In genomic region chr4:109657021-109657850, GRCm38 (mm10) we compare ENCODE assay signal across 8 mouse cellular contexts. TPM values are rescaled to one million over a fixed set of nuclear protein-coding genes. Genes with fewer than 3 reads are reported as not detected.
DNase-seq lines count a peak whose midpoint lies in the region; ATAC-seq and TF ChIP-seq lines count a peak whose summit lies in the region.

No protein-coding gene starts in this region.

- no peaks in the 10 kb centered on the region for H3K36me3 ChIP-seq in forebrain, embryonic 14.5 days (ENCODE audit: control insufficient read depth, insufficient read depth, low read length)
- no peaks in the 10 kb centered on the region for H3K36me3 ChIP-seq in hindbrain, embryonic 13.5 days
- H3K36me3 ChIP-seq in testis, adult 2 months (ENCODE audit: control insufficient read depth, insufficient read depth, low read length): 0 out of 2 replicates have a peak, but pooled peaks cover 2% of the 10 kb centered on the region

- no peaks in the 10 kb centered on the region for H3K9me3 ChIP-seq in forebrain, embryonic 14.5 days (replicated peaks; ENCODE audit: control insufficient read depth, low read length)
- H3K9me3 ChIP-seq in hindbrain, embryonic 13.5 days: no peaks in the 10 kb centered on the region

- H3K9ac ChIP-seq in forebrain, embryonic 14.5 days (ENCODE audit: low read length): peak overlapping the region; percentile 46; the same call in 1 of the 2 replicates
- no peak overlapping the region for H3K9ac ChIP-seq in hindbrain, embryonic 13.5 days

- TF ChIP-seq CTCF in left cerebral cortex, adult 2 months (IDR thresholded peaks at IDR 0.05): no peak
- no peak for TF ChIP-seq CTCF in testis, adult 2 months (IDR thresholded peaks at IDR 0.05; ENCODE audit: control insufficient read depth, insufficient read depth, insufficient replicate concordance, low read depth, low read length)

- peak overlapping the region; percentile 55 for H3K4me3 ChIP-seq in left cerebral cortex, adult 2 months
- H3K4me3 ChIP-seq in forebrain, embryonic 14.5 days (ENCODE audit: low read depth, low read length): peak overlapping the region; percentile 25
- H3K4me3 ChIP-seq in hindbrain, embryonic 13.5 days: peak overlapping the region; percentile 27
- H3K4me3 ChIP-seq in testis, adult 2 months (ENCODE audit: control insufficient read depth, low read depth, low read length): peak overlapping the region; percentile 80

- WGBS in forebrain, embryonic 14.5 days: under 1% methylated on average over 49 of the region's 53 CpGs
- under 1% methylated on average over 52 of the region's 53 CpGs for WGBS in hindbrain, embryonic 13.5 days

- 0 out of 2 replicates have a peak overlapping the region, but pooled peaks have one; percentile 36 for H3K27ac ChIP-seq in left cerebral cortex, adult 2 months
- H3K27ac ChIP-seq in forebrain, embryonic 14.5 days (ENCODE audit: low read depth, low read length): no peak overlapping the region
- H3K27ac ChIP-seq in hindbrain, embryonic 13.5 days: no peak overlapping the region
- H3K27ac ChIP-seq in testis, adult 2 months (ENCODE audit: control insufficient read depth, insufficient read depth, low read depth, low read length): peak overlapping the region; percentile 27; the same call in 1 of the 2 replicates

- peaks cover 8% of the 10 kb centered on the region for H3K4me1 ChIP-seq in forebrain, embryonic 14.5 days (ENCODE audit: control insufficient read depth, insufficient read depth, low read length)
- peaks cover 12% of the 10 kb centered on the region for H3K4me1 ChIP-seq in hindbrain, embryonic 13.5 days (replicated peaks)
- H3K4me1 ChIP-seq in testis, adult 2 months (ENCODE audit: control insufficient read depth, insufficient read depth, low read length): peaks cover 10% of the 10 kb centered on the region

- DNase-seq in left cerebral cortex, adult 2 months (ENCODE audit: extremely low spot score in 1 of 2, low spot score in 2 of 2): peak in 1 of 2 experiments; percentile 22
- DNase-seq in left cerebral cortex, postnatal 14 days (ENCODE audit: low spot score in 2 of 2): no peak
- peak; percentile 31 for DNase-seq in cerebellum, adult 11 months
- no peak for DNase-seq in forebrain, embryonic 14.5 days (ENCODE audit: low spot score)
- peak; percentile 13 for DNase-seq in liver

- H3K27me3 ChIP-seq in forebrain, embryonic 14.5 days (replicated peaks; ENCODE audit: control insufficient read depth, insufficient read depth, low read length): peaks cover 65% of the 10 kb centered on the region
- H3K27me3 ChIP-seq in hindbrain, embryonic 13.5 days: peaks cover 80% of the 10 kb centered on the region
- no peaks in the 10 kb centered on the region for H3K27me3 ChIP-seq in testis, adult 2 months (ENCODE audit: control insufficient read depth, insufficient read depth, low read length)

- no peak for TF ChIP-seq POLR2A in testis, adult 2 months (IDR thresholded peaks at IDR 0.05; ENCODE audit: control insufficient read depth, low read depth, low read length)

- peak overlapping the region; percentile 59 for H3K4me2 ChIP-seq in forebrain, embryonic 14.5 days (ENCODE audit: low read length)
- peak overlapping the region; percentile 42 for H3K4me2 ChIP-seq in hindbrain, embryonic 13.5 days

- intact Hi-C loops in left cerebral cortex, adult 2 months (cut with DNase I): loop anchor here (2.0 kb wide), 1 partner anchor 324 kb away; no protein-coding TSS in a partner anchor
- intact Hi-C loops in left cerebral cortex, postnatal 14 days (cut with DNase I): loop anchor here (5.0 kb wide), 1 partner anchor 320 kb away; the partner anchor contains the start of gene Dmrta2

- ATAC-seq in forebrain, embryonic 14.5 days: peak; percentile 68
- peak; percentile 46; the same call in 1 of the 2 replicates for ATAC-seq in hindbrain, embryonic 13.5 days (ENCODE audit: low FRiP score)
- peak; percentile 43 for ATAC-seq in monocyte, adult 5-6 weeks (replicated peaks; ENCODE audit: insufficient number of reproducible peaks, low FRiP score, low TSS enrichment, poor library complexity, severe bottlenecking)

RNA-seq across cellular contexts. Expression of gene Cdkn2c, which starts 9.8 kb away (rescaled TPM):
- 1 to 10 TPM; 3.4 to 4.5 TPM for total RNA-seq in left cerebral cortex, adult 2 months (2021)
- 1 to 10 TPM; 3.1 to 5.7 TPM for total RNA-seq in left cerebral cortex, postnatal 14 days (2021)
- polyA plus RNA-seq in forebrain, embryonic 14.5 days (2014; fragmentation: Nextera tagmentation; extraction: Ambion mirVana): 9.9 and 10.4 TPM in 2 replicates
- polyA plus RNA-seq in hindbrain, embryonic 13.5 days (2015; fragmentation: Nextera tagmentation; extraction: Ambion mirVana): 2.6 and 3.0 TPM in 2 replicates
- 13.2 to 18.8 TPM (median 16.2 TPM) in 3 replicates for total RNA-seq in monocyte, adult 5-6 weeks (2017)
- 52.0 and 58.3 TPM in 2 replicates for polyA plus RNA-seq in testis, adult 2 months (2012; rRNA removed)

RNA-seq across cellular contexts. Expression of gene Faf1, which starts 19.2 kb away (rescaled TPM):
- total RNA-seq in left cerebral cortex, adult 2 months (2021): 10 to 100 TPM; 24.0 to 24.3 TPM
- total RNA-seq in left cerebral cortex, postnatal 14 days (2021): 10 to 100 TPM; 23.5 to 26.9 TPM
- polyA plus RNA-seq in forebrain, embryonic 14.5 days (2014; fragmentation: Nextera tagmentation; extraction: Ambion mirVana): 33.9 and 34.8 TPM in 2 replicates
- 32.0 and 32.6 TPM in 2 replicates for polyA plus RNA-seq in hindbrain, embryonic 13.5 days (2015; fragmentation: Nextera tagmentation; extraction: Ambion mirVana)
- 38.0 to 46.6 TPM (median 46.0 TPM) in 3 replicates for total RNA-seq in monocyte, adult 5-6 weeks (2017)
- polyA plus RNA-seq in testis, adult 2 months (2012; rRNA removed): 17.9 and 18.0 TPM in 2 replicates

Comparison
In these comparisons a context has a peak if more than half of its experiments do, and no peak if none do; other contexts are left out.
1. DNase-seq: peak in cerebellum, adult 11 months (single experiment) and liver (single experiment); none in left cerebral cortex, postnatal 14 days (0 of 2) and forebrain, embryonic 14.5 days (single experiment).
2. H3K27ac ChIP-seq: peak in left cerebral cortex, adult 2 months (single experiment) and testis, adult 2 months (single experiment); none in forebrain, embryonic 14.5 days (single experiment) and hindbrain, embryonic 13.5 days (single experiment).
3. H3K4me3 ChIP-seq: peak in every context shown above with its lines; median percentile 80 in testis, adult 2 months; 55 in left cerebral cortex, adult 2 months; 27 in hindbrain, embryonic 13.5 days; 25 in forebrain, embryonic 14.5 days.
4. Peak in every context shown above with its lines, with median percentiles within 50 percentile points of each other: ATAC-seq.